Mouse (Mus musculus): ENCODE data around the gene Clasp1. TPM values are rescaled to one million over a fixed set of nuclear protein-coding genes. Genes with fewer than 3 reads are reported as not detected.
A peak's percentile ranks its signal among the peaks of the same experiment; 100 is the strongest.

Gene Clasp1
- polyA plus RNA-seq, 1 experiment from 2014 or later: 146 TPM

- Histone ChIP-seq H3K9ac (no peak overlapping the region), H3K4me2 (peak overlapping the region; percentile 31), H3K4me3 (replicated peaks) (no peak overlapping the region), H3K9me3 (no peaks in the 10 kb centered on the region), H3K27me3 (no peaks in the 10 kb centered on the region), H3K27ac (peak overlapping the region; percentile 42), H3K36me3 (replicated peaks) (peaks cover 18% of the 10 kb centered on the region), H3K4me1 (peaks cover 43% of the 10 kb centered on the region)
- 57% methylated on average over 3 of the region's 3 CpGs for WGBS
- ATAC-seq (ENCODE audit: low FRiP score): no peak
Measured at GRCm38 (mm10) chr1:118458279-118458678, 69.4 kb downstream of the Clasp1 start.

- H3K9ac ChIP-seq: peak overlapping the region; percentile 59
- peak overlapping the region; percentile 97 for H3K27ac ChIP-seq
- peaks cover 43% of the 10 kb centered on the region for H3K4me1 ChIP-seq
- no peaks in the 10 kb centered on the region for H3K9me3 ChIP-seq
- peak; percentile 91 for ATAC-seq (ENCODE audit: low FRiP score)
- peak overlapping the region; percentile 43 for H3K4me3 ChIP-seq (replicated peaks)
- under 1% methylated on average over 53 of the region's 53 CpGs for WGBS
- no peaks in the 10 kb centered on the region for H3K27me3 ChIP-seq
- H3K36me3 ChIP-seq (replicated peaks): peaks cover 27% of the 10 kb centered on the region
- peak overlapping the region; percentile 71 for H3K4me2 ChIP-seq
Measured at GRCm38 (mm10) chr1:118458963-118459920, 70.4 kb downstream of the Clasp1 start.

GRCm38 (mm10) chr1:118460716-118461115 lies 71.9 kb downstream of the Clasp1 start:
- H3K4me2 ChIP-seq: no peak overlapping the region
- no peaks in the 10 kb centered on the region for H3K27me3 ChIP-seq
- no peak for ATAC-seq (ENCODE audit: low FRiP score)
- H3K4me1 ChIP-seq: peaks cover 38% of the 10 kb centered on the region
- no peaks in the 10 kb centered on the region for H3K9me3 ChIP-seq
- H3K9ac ChIP-seq: no peak overlapping the region
- H3K36me3 ChIP-seq (replicated peaks): peaks cover 42% of the 10 kb centered on the region
- H3K4me3 ChIP-seq (replicated peaks): no peak overlapping the region
- H3K27ac ChIP-seq: no peak overlapping the region
- 90% methylated on average over 5 of the region's 5 CpGs for WGBS

- Histone ChIP-seq H3K27me3 (no peaks in the 10 kb centered on the region), H3K27ac (no peak overlapping the region), H3K4me3 (replicated peaks) (no peak overlapping the region), H3K4me1 (no peaks in the 10 kb centered on the region), H3K36me3 (replicated peaks) (peaks cover 82% of the 10 kb centered on the region), H3K9ac (no peak overlapping the region), H3K9me3 (no peaks in the 10 kb centered on the region), H3K4me2 (no peak overlapping the region)
- no peak for ATAC-seq (ENCODE audit: low FRiP score)
- 97% methylated on average over 6 of the region's 6 CpGs for WGBS
Measured at GRCm38 (mm10) chr1:118466041-118466440, 77.2 kb downstream of the Clasp1 start.

GRCm38 (mm10) chr1:118472386-118472785 lies 83.5 kb downstream of the Clasp1 start:
- Histone ChIP-seq H3K27me3 (no peaks in the 10 kb centered on the region), H3K9me3 (no peaks in the 10 kb centered on the region), H3K4me3 (replicated peaks) (no peak overlapping the region), H3K36me3 (replicated peaks) (peaks cover 64% of the 10 kb centered on the region), H3K4me1 (no peaks in the 10 kb centered on the region; the same call in 1 of the 2 replicates), H3K4me2 (no peak overlapping the region), H3K9ac (no peak overlapping the region), H3K27ac (no peak overlapping the region)
- WGBS: 89% methylated on average over 8 of the region's 8 CpGs
- no peak for ATAC-seq (ENCODE audit: low FRiP score)

GRCm38 (mm10) chr1:118476919-118477318 lies 88.1 kb downstream of the Clasp1 start:
- H3K4me2 ChIP-seq: no peak overlapping the region
- no peak for ATAC-seq (ENCODE audit: low FRiP score)
- H3K4me3 ChIP-seq (replicated peaks): no peak overlapping the region
- 49% methylated on average over 4 of the region's 4 CpGs for WGBS
- 0 out of 2 replicates have a peak overlapping the region, but pooled peaks have one; percentile 5 for H3K27ac ChIP-seq
- peaks cover 16% of the 10 kb centered on the region for H3K4me1 ChIP-seq
- H3K27me3 ChIP-seq: no peaks in the 10 kb centered on the region
- H3K36me3 ChIP-seq (replicated peaks): peaks cover 35% of the 10 kb centered on the region
- H3K9me3 ChIP-seq: no peaks in the 10 kb centered on the region
- no peak overlapping the region for H3K9ac ChIP-seq

GRCm38 (mm10) chr1:118479246-118479645 lies 90.4 kb downstream of the Clasp1 start:
- no peaks in the 10 kb centered on the region for H3K27me3 ChIP-seq
- no peak overlapping the region for H3K27ac ChIP-seq
- H3K4me2 ChIP-seq: no peak overlapping the region
- 80% methylated on average over 4 of the region's 4 CpGs for WGBS
- no peak for ATAC-seq (ENCODE audit: low FRiP score)
- peaks cover 33% of the 10 kb centered on the region for H3K4me1 ChIP-seq
- no peak overlapping the region for H3K4me3 ChIP-seq (replicated peaks)
- no peaks in the 10 kb centered on the region for H3K9me3 ChIP-seq
- H3K36me3 ChIP-seq (replicated peaks): peaks cover 22% of the 10 kb centered on the region
- no peak overlapping the region for H3K9ac ChIP-seq

- Histone ChIP-seq H3K36me3 (replicated peaks) (0 out of 2 replicates have a peak, but pooled peaks cover 17% of the 10 kb centered on the region), H3K9ac (no peak overlapping the region)
- peak; percentile 70 for ATAC-seq (ENCODE audit: low FRiP score)
Measured at GRCm38 (mm10) chr1:118480484-118481364, 91.9 kb downstream of the Clasp1 start.

GRCm38 (mm10) chr1:118481365-118481702 lies 92.5 kb downstream of the Clasp1 start:
- ATAC-seq (ENCODE audit: low FRiP score): peak; percentile 77; the same call in 1 of the 2 replicates
- H3K9ac ChIP-seq: no peak overlapping the region
- no peak overlapping the region for H3K4me3 ChIP-seq (replicated peaks)
- no peaks in the 10 kb centered on the region for H3K9me3 ChIP-seq
- WGBS: 20% methylated on average over 4 of the region's 4 CpGs
- 0 out of 2 replicates have a peak, but pooled peaks cover 15% of the 10 kb centered on the region for H3K36me3 ChIP-seq (replicated peaks)
- peaks cover 33% of the 10 kb centered on the region for H3K4me1 ChIP-seq
- peak overlapping the region; percentile 17; the same call in 1 of the 2 replicates for H3K4me2 ChIP-seq
- no peaks in the 10 kb centered on the region for H3K27me3 ChIP-seq
- H3K27ac ChIP-seq: peak overlapping the region; percentile 63

More at GRCm38 (mm10) chr1:118480484-118481364, 91.9 kb downstream of the Clasp1 start:
- no peaks in the 10 kb centered on the region for H3K9me3 ChIP-seq
- H3K4me3 ChIP-seq (replicated peaks): no peak overlapping the region
- H3K27ac ChIP-seq: peak overlapping the region; percentile 63
- H3K4me1 ChIP-seq: peaks cover 33% of the 10 kb centered on the region
- no peaks in the 10 kb centered on the region for H3K27me3 ChIP-seq
- peak overlapping the region; percentile 17; the same call in 1 of the 2 replicates for H3K4me2 ChIP-seq
- 43% methylated on average over 8 of the region's 8 CpGs for WGBS

- Histone ChIP-seq H3K4me2 (peak overlapping the region; percentile 17), H3K4me1 (peaks cover 33% of the 10 kb centered on the region), H3K27ac (peak overlapping the region; percentile 63), H3K27me3 (no peaks in the 10 kb centered on the region), H3K9ac (no peak overlapping the region), H3K36me3 (replicated peaks) (0 out of 2 replicates have a peak, but pooled peaks cover 15% of the 10 kb centered on the region), H3K9me3 (no peaks in the 10 kb centered on the region), H3K4me3 (replicated peaks) (no peak overlapping the region)
- ATAC-seq (ENCODE audit: low FRiP score): no peak
- 49% methylated on average over 6 of the region's 6 CpGs for WGBS
Measured at GRCm38 (mm10) chr1:118481703-118482102, 92.8 kb downstream of the Clasp1 start.

GRCm38 (mm10) chr1:118482285-118483019 lies 93.6 kb downstream of the Clasp1 start:
- ATAC-seq (ENCODE audit: low FRiP score): no peak
- Histone ChIP-seq H3K9ac (no peak overlapping the region), H3K36me3 (replicated peaks) (0 out of 2 replicates have a peak, but pooled peaks cover 15% of the 10 kb centered on the region), H3K27ac (peak overlapping the region; percentile 63), H3K9me3 (no peaks in the 10 kb centered on the region), H3K27me3 (no peaks in the 10 kb centered on the region), H3K4me3 (replicated peaks) (no peak overlapping the region), H3K4me2 (peak overlapping the region; percentile 17), H3K4me1 (peaks cover 33% of the 10 kb centered on the region)
- 83% methylated on average over 8 of the region's 8 CpGs for WGBS
